Mouse (Mus musculus) myocyte (in vitro differentiated cells): Measurements from ENCODE around the gene Cadm3. TPM values are rescaled to one million over a fixed set of nuclear protein-coding genes. Genes with fewer than 3 reads are reported as not detected.

Source experiments
- H3K27me3 ChIP-seq: one replicate; pipeline ENCODE4 v1.6.1; 2011; ENCODE audit not compliant: control insufficient read depth, insufficient read depth, insufficient read length
- H3K36me3 ChIP-seq: one replicate; pipeline ENCODE4 v1.6.1; 2011; ENCODE audit not compliant: control insufficient read depth, insufficient read depth
- H3K4me2 ChIP-seq: one replicate; pipeline ENCODE4 v1.6.1; 2011; ENCODE audit warnings: low read depth, control low read depth
- H3K4me3 ChIP-seq: one replicate; pipeline ENCODE4 v1.5.1; 2011; ENCODE audit warnings: mild to moderate bottlenecking, control low read depth, moderate library complexity
- H3K79me2 ChIP-seq: one replicate; pipeline ENCODE4 v1.6.1; 2011; ENCODE audit not compliant: control insufficient read depth, insufficient read depth
- H3ac ChIP-seq: one replicate; pipeline ENCODE4 v1.6.1; 2011; ENCODE audit not compliant: control insufficient read depth, insufficient read length
- CEBPB ChIP-seq: IDR thresholded peaks from 2 replicates; pipeline ENCODE4 v1.6.1; 2011; ENCODE audit warnings: mild to moderate bottlenecking, moderate library complexity; ENCODE audit not compliant: poor library complexity, insufficient read depth, severe bottlenecking
- E2F4 ChIP-seq: IDR thresholded peaks from one replicate; pipeline ENCODE4 v1.6.1; 2011; ENCODE audit warnings: mild to moderate bottlenecking, control low read depth, moderate library complexity; ENCODE audit not compliant: insufficient read depth
- MAX ChIP-seq: IDR thresholded peaks from one replicate; pipeline ENCODE4 v1.6.1; 2011; ENCODE audit warnings: low read depth, mild to moderate bottlenecking, control low read depth
- MYOD1 ChIP-seq, 3 experiments: IDR thresholded peaks; one replicate each; pipeline ENCODE4 v1.6.1; 2011; ENCODE audit warnings: control low read depth in 2 of 3, low read depth in 2 of 3, mild to moderate bottlenecking in 2 of 3, moderate library complexity in 1 of 3; ENCODE audit not compliant: insufficient read length in 2 of 3, control insufficient read depth in 1 of 3
- MYOG ChIP-seq, 3 experiments: IDR thresholded peaks; one replicate each; pipeline ENCODE4 v1.6.1; 2011; ENCODE audit warnings: control low read depth in 2 of 3, low read depth in 2 of 3, mild to moderate bottlenecking in 2 of 3; ENCODE audit not compliant: insufficient read length in 2 of 3, control insufficient read depth in 1 of 3, insufficient read depth in 1 of 3
- POLR2A ChIP-seq: IDR thresholded peaks from one replicate; pipeline ENCODE4 v1.6.1; 2011; ENCODE audit warnings: low read depth, mild to moderate bottlenecking, control low read depth, moderate library complexity; ENCODE audit not compliant: insufficient read length
- POLR2AphosphoS2 ChIP-seq: IDR thresholded peaks from one replicate; pipeline ENCODE4 v1.6.1; 2011; ENCODE audit warnings: low read depth, control low read depth; ENCODE audit not compliant: insufficient read length
- REST ChIP-seq: IDR thresholded peaks from one replicate; pipeline ENCODE4 v1.6.1; 2011; ENCODE audit warnings: mild to moderate bottlenecking, control low read depth, moderate library complexity; ENCODE audit not compliant: insufficient read depth, insufficient read length
- SRF ChIP-seq: IDR thresholded peaks from one replicate; pipeline ENCODE4 v1.6.1; 2011; ENCODE audit warnings: low read depth; ENCODE audit not compliant: control insufficient read depth, insufficient read length
- TCF12 ChIP-seq: IDR thresholded peaks from one replicate; pipeline ENCODE4 v1.6.1; 2011; ENCODE audit warnings: mild to moderate bottlenecking, control low read depth; ENCODE audit not compliant: poor library complexity, insufficient read depth, severe bottlenecking
- TCF3 ChIP-seq: IDR thresholded peaks from one replicate; pipeline ENCODE4 v1.6.1; 2011; ENCODE audit warnings: low read depth, control low read depth; ENCODE audit not compliant: insufficient read length
- USF1 ChIP-seq: IDR thresholded peaks from one replicate; pipeline ENCODE4 v1.6.1; 2011; ENCODE audit warnings: low read depth, mild to moderate bottlenecking, control low read depth, moderate library complexity
- polyA plus RNA-seq: library from polyadenylated mRNA; unstranded; fragments of >200 nt; fragmentation: generic; extraction: Trizol; gene quantifications from one replicate; pipeline ENCODE4 v1.2.1, GENCODE M21; 2012; ENCODE audit warnings: missing spikeins

The Cadm3 gene
- polyA plus RNA-seq, 1 experiment, result 0.19 TPM

- H3K79me2 ChIP-seq, result no peaks in the 10 kb centered on the region
- no peak for TF ChIP-seq POLR2AphosphoS2
- TF ChIP-seq REST, result no peak
- no peak for TF ChIP-seq MAX
- TF ChIP-seq TCF3, result no peak
- no peak for TF ChIP-seq E2F4
- TF ChIP-seq SRF, result no peak
- no peak for TF ChIP-seq USF1
- TF ChIP-seq MYOG (IDR thresholded peaks at IDR 0.05; ENCODE audit: control insufficient read depth in 1 of 3, insufficient read depth in 1 of 3, insufficient read length in 2 of 3, low read depth in 2 of 3), result no peak
- no peak for TF ChIP-seq CEBPB
- no peak for TF ChIP-seq MYOD1 (IDR thresholded peaks at IDR 0.05; ENCODE audit: control insufficient read depth in 1 of 3, insufficient read length in 2 of 3, low read depth in 2 of 3)
- no peak for TF ChIP-seq TCF12
- no peak for TF ChIP-seq POLR2A
- H3K4me3 ChIP-seq, result no peak overlapping the region
- no peak overlapping the region for H3ac ChIP-seq
- no peak overlapping the region for H3K4me2 ChIP-seq
- no peaks in the 10 kb centered on the region for H3K36me3 ChIP-seq
- H3K27me3 ChIP-seq, result no peaks in the 10 kb centered on the region
These were observed 7.8 kb downstream of the Cadm3 start for GRCm38 (mm10) chr1:173359590-173360290.

- TF ChIP-seq TCF3 (no peak), CEBPB (no peak), E2F4 (no peak), MYOG (IDR thresholded peaks at IDR 0.05; ENCODE audit: control insufficient read depth in 1 of 3, insufficient read depth in 1 of 3, insufficient read length in 2 of 3, low read depth in 2 of 3) (no peak), MAX (no peak), POLR2AphosphoS2 (no peak), TCF12 (no peak), POLR2A (no peak), REST (no peak), SRF (no peak), MYOD1 (IDR thresholded peaks at IDR 0.05; ENCODE audit: control insufficient read depth in 1 of 3, insufficient read length in 2 of 3, low read depth in 2 of 3) (no peak), USF1 (no peak)
- Histone ChIP-seq H3K4me2 (no peak overlapping the region), H3K27me3 (no peaks in the 10 kb centered on the region), H3K79me2 (no peaks in the 10 kb centered on the region), H3K36me3 (no peaks in the 10 kb centered on the region), H3ac (no peak overlapping the region), H3K4me3 (no peak overlapping the region)
These were observed 9.7 kb downstream of the Cadm3 start for GRCm38 (mm10) chr1:173357799-173358198.

GRCm38 (mm10) chr1:173356699-173357098 lies 10.8 kb downstream of the Cadm3 start:
- no peaks in the 10 kb centered on the region for H3K36me3 ChIP-seq
- H3K4me2 ChIP-seq, result no peak overlapping the region
- no peaks in the 10 kb centered on the region for H3K27me3 ChIP-seq
- no peaks in the 10 kb centered on the region for H3K79me2 ChIP-seq
- TF ChIP-seq E2F4 (no peak), TCF3 (no peak), POLR2A (no peak), POLR2AphosphoS2 (no peak), MYOG (IDR thresholded peaks at IDR 0.05; ENCODE audit: control insufficient read depth in 1 of 3, insufficient read depth in 1 of 3, insufficient read length in 2 of 3, low read depth in 2 of 3) (no peak), CEBPB (no peak), MYOD1 (IDR thresholded peaks at IDR 0.05; ENCODE audit: control insufficient read depth in 1 of 3, insufficient read length in 2 of 3, low read depth in 2 of 3) (no peak), REST (no peak), USF1 (no peak), SRF (no peak), MAX (no peak), TCF12 (no peak)
- no peak overlapping the region for H3ac ChIP-seq
- H3K4me3 ChIP-seq, result no peak overlapping the region

- H3K36me3 ChIP-seq, result no peaks in the 10 kb centered on the region
- no peaks in the 10 kb centered on the region for H3K79me2 ChIP-seq
- no peaks in the 10 kb centered on the region for H3K27me3 ChIP-seq
- H3K4me2 ChIP-seq, result no peak overlapping the region
- H3ac ChIP-seq, result no peak overlapping the region
- TF ChIP-seq MYOD1 (IDR thresholded peaks at IDR 0.05; ENCODE audit: control insufficient read depth in 1 of 3, insufficient read length in 2 of 3, low read depth in 2 of 3) (no peak), USF1 (no peak), POLR2AphosphoS2 (no peak)
- no peak overlapping the region for H3K4me3 ChIP-seq
These were observed 12.2 kb downstream of the Cadm3 start for GRCm38 (mm10) chr1:173355107-173355846.
